Mouse (Mus musculus) neutrophil, adult 83 days (primary cell): ENCODE results near the gene Vmn2r-ps159. TPM values are rescaled to one million over a fixed set of nuclear protein-coding genes. Genes with fewer than 3 reads are reported as not detected.

Experiments
- total RNA-seq, 2 experiments: library from RNA; stranded (reverse); gene quantifications; one replicate each; pipeline ENCODE4 v1.2.4; 2023

Gene Vmn2r-ps159
- not detected for total RNA-seq

DNA sequence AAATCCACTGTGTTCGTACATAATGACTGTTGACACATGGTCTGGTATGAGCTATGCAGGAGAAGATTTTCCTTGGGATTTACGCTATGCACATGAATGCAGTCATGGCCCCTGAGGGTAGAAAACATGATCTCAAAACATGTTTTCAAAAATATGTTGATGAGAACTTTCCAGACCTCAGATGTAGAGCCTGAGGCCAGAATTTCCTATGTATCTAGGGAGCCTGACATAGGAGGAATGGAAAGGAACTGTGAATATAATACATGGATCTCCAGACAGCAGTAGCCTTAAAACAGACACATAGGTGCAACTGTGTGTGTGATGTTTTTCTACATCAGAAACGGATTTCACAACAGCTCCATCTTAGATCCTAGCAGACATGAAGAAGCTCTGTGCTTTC is at the start of gene Vmn2r-ps159:
Vmn2r-ps159 (plus strand) TSS at position 301 of the 400 bp plus-strand sequence.

Other genes with a start within 250 kb of the Vmn2r-ps159 start
- 10 to 100 TPM; 16.1 to 18.7 TPM for gene 9430015G10Rik, start 221.1 kb upstream of the Vmn2r-ps159 start, total RNA-seq
- under 1 TPM; 0.44 to 0.46 TPM for gene Rnf223, start 200.6 kb upstream of the Vmn2r-ps159 start, total RNA-seq
- 10 to 100 TPM; 13.1 to 18.7 TPM for gene Agrn, start 133.6 kb upstream of the Vmn2r-ps159 start, total RNA-seq
- 10 to 100 TPM in 1 of 2 experiments, 1 to 10 TPM in 1; 6.9 to 14.9 TPM for gene Isg15, start 130.3 kb upstream of the Vmn2r-ps159 start, total RNA-seq
- gene AW011738, start 127.8 kb upstream of the Vmn2r-ps159 start, total RNA-seq: 10 to 100 TPM in 1 of 2 experiments, 1 to 10 TPM in 1; 6.5 to 10.3 TPM
- under 1 TPM in 1 of 2 experiments, not detected in 1; 0.09 TPM for gene Perm1, start 115.2 kb upstream of the Vmn2r-ps159 start, total RNA-seq
- gene Plekhn1, start 96.2 kb upstream of the Vmn2r-ps159 start, total RNA-seq: 10 to 100 TPM; 15.6 to 18.2 TPM
- gene Noc2l, start 95.1 kb upstream of the Vmn2r-ps159 start, total RNA-seq: 10 to 100 TPM; 26.6 to 31.4 TPM
- gene Samd11, start 75.4 kb upstream of the Vmn2r-ps159 start, total RNA-seq: 1 to 10 TPM; 4.4 to 5.3 TPM